Mouse (Mus musculus) small intestine, adult 2 months (tissue): ENCODE data around the gene Prune2. TPM values are rescaled to one million over a fixed set of nuclear protein-coding genes. Genes with fewer than 3 reads are reported as not detected.

Experiments used
- H3K27ac ChIP-seq: fragments of 200-500 bp; 2 replicates; pipeline ENCODE4 v1.5.1; 2012; ENCODE audit warnings: low read depth, low read length, control low read depth, inconsistent platforms; ENCODE audit not compliant: insufficient read depth
- H3K27me3 ChIP-seq: fragments of 200-500 bp; 2 replicates; pipeline ENCODE4 v1.6.1; 2012; ENCODE audit warnings: mild to moderate bottlenecking, moderate library complexity, low read length, inconsistent platforms; ENCODE audit not compliant: control insufficient read depth, insufficient read depth
- H3K36me3 ChIP-seq: fragments of 200-500 bp; 2 replicates; pipeline ENCODE4 v1.6.1; 2012; ENCODE audit warnings: mild to moderate bottlenecking, low read length, control low read depth, inconsistent platforms; ENCODE audit not compliant: control insufficient read depth, insufficient read depth
- H3K4me1 ChIP-seq: fragments of 200-500 bp; 2 replicates; pipeline ENCODE4 v1.6.1; 2012; ENCODE audit warnings: low read length, inconsistent platforms, mixed read lengths; ENCODE audit not compliant: control insufficient read depth, insufficient read depth, insufficient read length
- H3K4me3 ChIP-seq: fragments of 200-500 bp; 2 replicates; pipeline ENCODE4 v1.5.1; 2012; ENCODE audit warnings: low read depth, mild to moderate bottlenecking, control low read depth, inconsistent platforms, low read length, moderate library complexity
- CTCF ChIP-seq: fragments of 200-500 bp; IDR thresholded peaks from 2 replicates; pipeline ENCODE4 v1.5.1; 2012; ENCODE audit warnings: low read depth, mild to moderate bottlenecking, control low read depth, inconsistent platforms, low read length, moderate library complexity, mixed read lengths; ENCODE audit not compliant: insufficient replicate concordance, insufficient read length; ENCODE audit errors: extremely low read depth
- POLR2A ChIP-seq: fragments of 200-500 bp; IDR thresholded peaks from 2 replicates; pipeline ENCODE4 v1.6.1; 2012; ENCODE audit warnings: low read depth, mild to moderate bottlenecking, control low read depth, inconsistent platforms, low read length, moderate library complexity
- WGBS: fragments of 180-500 bp; shearing (Covaris S2); methylation state at CpG from one replicate; pipeline ENCODE4 v1.1.7; 2018; 5-methylcytosine and 5-hydroxymethylcytosine counted together
- polyA plus RNA-seq: library from polyadenylated mRNA; depleted of rRNA; stranded (reverse); fragments of >200 nt; gene quantifications from 2 replicates; pipeline ENCODE4 v1.2.3, GENCODE M21; 2012

Gene Prune2
- polyA plus RNA-seq, 1 experiment: 0.65 TPM

DNA sequence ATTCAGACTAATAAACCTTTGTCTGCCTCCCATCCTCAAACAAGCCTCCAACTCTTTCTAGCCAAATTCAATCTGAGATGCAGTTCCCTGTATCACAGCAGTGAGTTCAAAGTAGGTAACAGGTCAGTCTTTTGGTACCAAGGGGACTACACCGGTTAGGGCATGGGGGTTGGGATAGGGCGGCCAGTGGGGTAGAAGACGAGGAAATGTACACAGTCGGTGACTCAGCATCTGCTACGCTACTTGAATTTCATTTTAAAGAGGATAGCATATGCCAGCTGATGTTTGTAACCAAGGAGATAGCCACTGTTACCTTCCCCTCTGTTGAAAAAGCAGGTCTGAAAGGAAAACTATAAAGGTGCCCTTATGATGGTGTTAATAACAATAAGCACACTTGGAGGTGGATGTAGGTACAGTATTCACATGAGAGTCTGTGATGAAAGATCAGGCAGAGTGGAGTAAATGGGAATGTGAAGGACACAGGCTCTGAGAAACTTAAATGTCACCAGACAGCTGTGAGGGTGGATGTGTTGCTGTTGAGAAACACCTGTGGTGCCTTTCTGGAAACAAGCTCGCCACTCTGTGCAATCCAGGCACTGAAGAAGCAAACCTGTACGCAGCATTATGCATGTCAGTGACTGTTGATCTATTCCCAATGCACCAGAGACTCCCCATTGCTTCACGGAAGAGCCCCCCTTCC, 5.1 kb upstream of the Prune2 start:
- WGBS: 80% methylated on average over 8 of the region's 8 CpGs
- H3K4me1 ChIP-seq: no peaks in the 10 kb centered on the region

DNA sequence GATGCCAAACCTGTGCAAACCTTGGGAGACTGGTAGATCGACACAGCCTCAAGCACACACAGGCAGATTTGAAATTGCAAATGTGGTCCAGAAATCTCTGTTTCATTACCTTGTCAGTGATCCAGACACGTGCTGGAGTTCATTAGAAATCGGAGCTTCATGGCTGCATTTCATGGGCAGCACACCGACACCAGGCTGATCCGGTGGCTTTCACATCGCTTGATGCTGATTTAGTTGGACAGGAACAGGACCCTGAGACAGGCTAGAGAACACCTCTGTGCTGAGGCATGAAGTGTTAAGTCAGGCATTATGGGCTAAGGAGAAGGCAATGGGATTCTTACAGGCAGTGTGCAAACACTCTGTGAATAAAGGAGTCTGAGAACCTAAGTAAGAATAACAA, 1.2 kb upstream of the Prune2 start:
- 0 out of 2 replicates have a peak, but pooled peaks cover 2% of the 10 kb centered on the region for H3K4me1 ChIP-seq
- H3K36me3 ChIP-seq: no peaks in the 10 kb centered on the region
- TF ChIP-seq POLR2A: no peak
- no peak for TF ChIP-seq CTCF
- WGBS: 77% methylated on average over 6 of the region's 6 CpGs
- H3K4me3 ChIP-seq: no peak overlapping the region
- peaks cover 9% of the 10 kb centered on the region; the same call in 1 of the 2 replicates for H3K27me3 ChIP-seq
- no peak overlapping the region for H3K27ac ChIP-seq

More for the DNA sequence above, 5.1 kb upstream of the Prune2 start:
- no peak overlapping the region for H3K4me3 ChIP-seq
- H3K27ac ChIP-seq: no peak overlapping the region
- TF ChIP-seq POLR2A (no peak), CTCF (no peak)
- no peaks in the 10 kb centered on the region for H3K36me3 ChIP-seq
- H3K27me3 ChIP-seq: 0 out of 2 replicates have a peak, but pooled peaks cover under 1% of the 10 kb centered on the region

- Histone ChIP-seq H3K36me3 (no peaks in the 10 kb centered on the region), H3K4me3 (no peak overlapping the region), H3K27ac (no peak overlapping the region), H3K4me1 (0 out of 2 replicates have a peak, but pooled peaks cover 2% of the 10 kb centered on the region), H3K27me3 (peaks cover 9% of the 10 kb centered on the region; the same call in 1 of the 2 replicates)
- 41% methylated on average over 9 of the region's 9 CpGs for WGBS
- TF ChIP-seq POLR2A: no peak
- TF ChIP-seq CTCF: no peak
Measured at GRCm38 (mm10) chr19:16955231-16955612, 696 bp upstream of the Prune2 start.

DNA sequence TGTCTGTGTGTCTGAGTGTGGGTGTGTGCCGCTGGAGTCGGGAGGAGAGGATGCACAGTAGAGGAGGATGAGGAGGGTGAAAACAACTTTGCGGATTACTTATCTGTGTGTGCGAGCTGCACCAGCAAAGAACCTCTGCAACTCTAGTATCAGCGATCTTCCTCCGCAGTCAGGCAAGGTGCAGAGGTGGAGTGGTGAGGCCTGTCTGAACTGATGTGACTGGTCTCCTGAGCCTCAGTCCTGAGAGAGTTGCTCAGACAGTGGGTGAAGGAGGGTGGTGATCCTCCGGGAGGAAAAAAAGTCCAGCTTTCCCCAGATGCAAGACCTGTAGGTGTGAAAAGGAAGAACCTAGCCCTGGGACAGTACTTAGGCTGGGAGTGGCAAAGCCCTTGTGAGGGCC, 401 bp downstream of the Prune2 start:
- Histone ChIP-seq H3K4me3 (peak overlapping the region; percentile 45), H3K27ac (no peak overlapping the region), H3K4me1 (0 out of 2 replicates have a peak, but pooled peaks cover 2% of the 10 kb centered on the region), H3K36me3 (no peaks in the 10 kb centered on the region), H3K27me3 (peaks cover 9% of the 10 kb centered on the region; the same call in 1 of the 2 replicates)
- TF ChIP-seq POLR2A (no peak), CTCF (no peak)
- WGBS: 6% methylated on average over 7 of the region's 7 CpGs

DNA sequence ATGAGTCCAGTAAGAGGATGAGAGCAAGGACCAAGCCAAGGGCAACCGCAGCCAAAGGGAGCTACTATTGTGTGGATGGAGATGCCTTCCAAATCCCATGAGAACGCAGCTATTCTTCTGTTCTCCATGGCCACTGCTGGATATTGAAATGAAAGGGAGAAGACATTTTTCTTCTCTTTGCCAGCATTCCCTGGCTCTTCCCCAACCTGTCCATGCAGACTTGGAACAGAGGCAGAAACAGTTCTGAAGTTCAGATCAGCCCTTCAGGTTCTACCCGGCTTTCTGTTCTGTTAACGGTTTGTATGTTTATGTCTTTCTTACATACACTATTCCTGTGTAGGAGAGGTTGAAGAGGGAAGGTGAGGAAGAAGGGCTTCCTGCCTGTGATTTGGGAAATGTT, 3.1 kb downstream of the Prune2 start:
- 0 out of 2 replicates have a peak, but pooled peaks cover 2% of the 10 kb centered on the region for H3K4me1 ChIP-seq
- WGBS: 80% methylated on average over 4 of the region's 4 CpGs
- H3K4me3 ChIP-seq: no peak overlapping the region
- no peaks in the 10 kb centered on the region for H3K36me3 ChIP-seq
- H3K27ac ChIP-seq: no peak overlapping the region
- peaks cover 9% of the 10 kb centered on the region; the same call in 1 of the 2 replicates for H3K27me3 ChIP-seq
- TF ChIP-seq CTCF (no peak), POLR2A (no peak)

DNA sequence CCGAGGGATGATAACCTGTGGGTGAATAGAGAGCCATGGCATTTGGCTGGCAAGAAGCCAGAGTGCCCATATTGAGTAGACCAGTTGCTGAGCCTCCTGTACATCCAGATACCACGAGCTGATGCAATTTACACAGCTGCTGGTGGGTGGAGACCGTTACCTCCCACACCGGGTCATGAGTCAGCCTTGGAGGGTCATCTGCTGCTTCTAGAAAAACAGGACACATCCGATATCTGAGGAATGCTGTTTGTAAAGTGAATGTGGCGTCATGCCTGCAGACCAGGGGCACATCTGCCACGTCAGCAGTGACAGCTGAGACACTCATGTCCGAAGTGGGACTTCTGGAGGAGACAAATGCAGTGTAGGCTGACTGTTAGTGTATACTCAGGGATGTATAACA, 3.6 kb downstream of the Prune2 start:
- peaks cover 9% of the 10 kb centered on the region; the same call in 1 of the 2 replicates for H3K27me3 ChIP-seq
- no peaks in the 10 kb centered on the region for H3K36me3 ChIP-seq
- H3K27ac ChIP-seq: no peak overlapping the region
- no peak for TF ChIP-seq POLR2A
- TF ChIP-seq CTCF: no peak
- 0 out of 2 replicates have a peak, but pooled peaks cover 2% of the 10 kb centered on the region for H3K4me1 ChIP-seq
- no peak overlapping the region for H3K4me3 ChIP-seq
- 41% methylated on average over 8 of the region's 8 CpGs for WGBS

DNA sequence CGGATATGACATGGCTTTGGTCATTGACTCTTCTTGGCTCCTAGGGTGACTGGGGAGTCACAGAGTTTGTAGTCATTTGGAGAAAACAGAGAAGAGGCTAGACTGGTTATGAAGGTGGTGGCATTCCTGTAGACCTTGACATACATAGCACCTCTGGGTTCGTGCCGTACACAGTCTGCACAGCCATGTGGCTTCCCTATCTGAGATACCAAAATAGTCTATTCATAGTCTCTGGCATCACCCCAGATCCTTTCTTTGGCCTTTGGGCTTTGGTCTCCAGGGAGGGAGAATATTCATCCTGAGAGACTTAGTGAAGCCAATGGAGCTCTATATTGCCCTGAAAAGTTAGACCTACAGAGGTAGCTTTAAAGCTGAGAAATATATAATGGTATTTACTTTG, 5.1 kb downstream of the Prune2 start:
- Histone ChIP-seq H3K36me3 (no peaks in the 10 kb centered on the region), H3K27ac (no peak overlapping the region), H3K27me3 (peaks cover 6% of the 10 kb centered on the region; the same call in 1 of the 2 replicates), H3K4me3 (no peak overlapping the region), H3K4me1 (0 out of 2 replicates have a peak, but pooled peaks cover 1% of the 10 kb centered on the region)
- WGBS: 86% methylated on average over 3 of the region's 3 CpGs
- TF ChIP-seq POLR2A: no peak
- TF ChIP-seq CTCF: no peak
